Mouse (Mus musculus): ENCODE measurements around the gene Zbtb24. TPM values are rescaled to one million over a fixed set of nuclear protein-coding genes. Genes with fewer than 3 reads are reported as not detected.

Zbtb24 gene
- polyA plus RNA-seq, 1 experiment = 31.6 TPM

DNA sequence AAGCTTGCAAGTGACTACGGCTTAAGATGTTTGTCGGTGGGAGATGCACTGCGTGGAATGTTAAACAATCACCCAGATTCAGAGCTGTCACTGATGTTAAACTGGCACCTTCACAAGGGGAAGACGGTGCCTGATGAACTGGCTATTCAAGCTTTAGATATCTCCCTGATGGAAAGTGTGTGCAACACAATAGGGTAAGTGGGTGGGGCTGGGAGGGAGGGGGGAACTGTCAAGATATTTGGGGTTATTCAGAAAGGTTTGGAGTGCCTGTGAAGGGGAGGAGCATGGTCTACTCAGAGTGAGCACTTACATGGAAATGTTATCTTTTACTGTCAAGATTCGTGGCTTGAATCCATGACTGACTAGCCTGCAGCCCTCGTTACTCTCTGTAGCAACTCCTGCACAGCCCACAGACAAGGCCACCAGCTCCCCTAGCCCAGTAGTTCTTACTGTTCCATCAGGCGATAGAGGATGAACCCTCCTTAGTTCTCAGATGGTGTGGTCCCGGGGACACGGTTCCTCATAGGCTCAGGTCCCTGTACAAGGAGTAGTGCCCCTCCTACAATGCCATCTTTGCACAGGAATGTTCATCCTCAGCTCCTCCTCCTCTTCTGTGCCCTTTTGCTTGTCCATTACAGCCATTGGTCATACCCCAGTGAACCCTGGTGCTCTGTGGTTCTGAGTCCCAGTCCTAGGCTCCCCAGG is 29.5 kb upstream of the Zbtb24 start:
- no peaks in the 10 kb centered on the region for H3K36me3 ChIP-seq (ENCODE audit: control insufficient read depth, insufficient read depth, low read length)
- DNase-seq = no peak

DNA sequence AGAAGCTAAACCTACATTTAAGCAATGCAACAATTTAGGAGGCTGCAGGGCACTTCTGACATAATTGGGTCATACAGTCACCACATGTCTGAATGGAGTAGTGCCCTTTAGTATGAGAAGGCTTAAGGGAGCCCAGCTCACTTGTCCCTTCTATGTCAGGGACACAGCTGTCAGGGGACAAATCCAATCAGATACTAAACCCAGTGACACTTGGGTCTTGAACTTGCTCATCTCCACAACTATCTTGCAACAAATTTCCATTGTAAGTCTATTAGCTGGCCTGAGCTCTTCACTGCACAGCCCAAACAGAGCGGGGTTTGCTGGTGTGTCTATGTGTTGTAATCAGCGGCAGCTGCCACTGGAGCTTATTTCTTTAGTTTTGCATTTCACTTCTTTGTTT is 26.5 kb upstream of the Zbtb24 start:
- Histone ChIP-seq H3K27me3 (ENCODE audit: control insufficient read depth, insufficient read depth, low read length) (no peaks in the 10 kb centered on the region), H3K36me3 (ENCODE audit: control insufficient read depth, insufficient read depth, low read length) (no peaks in the 10 kb centered on the region), H3K27ac (ENCODE audit: control insufficient read depth, insufficient read depth, low read length) (no peak overlapping the region), H3K4me1 (replicated peaks; ENCODE audit: control insufficient read depth, insufficient read depth, low read length) (no peaks in the 10 kb centered on the region), H3K4me3 (ENCODE audit: control insufficient read depth, insufficient read depth, low read length) (no peak overlapping the region)
- WGBS = 94% methylated on average over 2 of the region's 2 CpGs
- TF ChIP-seq POLR2A (IDR thresholded peaks at IDR 0.05; ENCODE audit: control insufficient read depth, extremely low read depth, insufficient read depth, low read length, poor library complexity) (no peak), CTCF (IDR thresholded peaks at IDR 0.05; ENCODE audit: borderline replicate concordance, control insufficient read depth, extremely low read depth, insufficient read depth, low read length, poor library complexity) (no peak)
- no peak for DNase-seq

More for the DNA sequence above, 29.5 kb upstream of the Zbtb24 start:
- Histone ChIP-seq H3K4me3 (ENCODE audit: control insufficient read depth, insufficient read depth, low read length) (no peak overlapping the region), H3K27ac (ENCODE audit: control insufficient read depth, insufficient read depth, low read length) (no peak overlapping the region), H3K27me3 (ENCODE audit: control insufficient read depth, insufficient read depth, low read length) (no peaks in the 10 kb centered on the region), H3K4me1 (replicated peaks; ENCODE audit: control insufficient read depth, insufficient read depth, low read length) (no peaks in the 10 kb centered on the region)
- TF ChIP-seq POLR2A (IDR thresholded peaks at IDR 0.05; ENCODE audit: control insufficient read depth, extremely low read depth, insufficient read depth, low read length, poor library complexity) (no peak), CTCF (IDR thresholded peaks at IDR 0.05; ENCODE audit: borderline replicate concordance, control insufficient read depth, extremely low read depth, insufficient read depth, low read length, poor library complexity) (no peak)
- WGBS = 88% methylated on average over 9 of the region's 9 CpGs

DNA sequence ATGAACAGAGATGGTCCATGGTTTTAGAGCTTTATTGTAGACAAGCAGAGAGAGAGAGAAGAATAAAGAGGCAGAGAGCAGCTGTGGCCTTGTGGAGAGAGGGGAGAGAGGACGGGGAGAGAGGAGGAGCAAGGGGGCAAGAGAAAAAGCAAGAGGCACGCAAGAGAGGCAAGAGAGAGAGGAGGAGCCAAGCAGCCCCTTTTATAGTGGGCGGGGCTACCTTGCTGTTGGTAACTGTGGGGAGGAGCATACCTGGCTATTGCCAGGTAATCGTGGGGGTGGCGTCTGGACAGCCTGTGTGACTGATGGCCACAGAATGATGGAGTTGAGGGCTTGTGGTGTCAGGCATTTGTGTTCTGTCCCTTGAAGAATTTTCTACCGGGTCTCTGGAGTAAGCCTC is 23.8 kb upstream of the Zbtb24 start:
- Histone ChIP-seq H3K27ac (ENCODE audit: control insufficient read depth, insufficient read depth, low read length) (no peak overlapping the region), H3K4me1 (replicated peaks; ENCODE audit: control insufficient read depth, insufficient read depth, low read length) (no peaks in the 10 kb centered on the region), H3K36me3 (ENCODE audit: control insufficient read depth, insufficient read depth, low read length) (no peaks in the 10 kb centered on the region), H3K27me3 (ENCODE audit: control insufficient read depth, insufficient read depth, low read length) (no peaks in the 10 kb centered on the region), H3K4me3 (ENCODE audit: control insufficient read depth, insufficient read depth, low read length) (no peak overlapping the region)
- TF ChIP-seq POLR2A (IDR thresholded peaks at IDR 0.05; ENCODE audit: control insufficient read depth, extremely low read depth, insufficient read depth, low read length, poor library complexity) (no peak), CTCF (IDR thresholded peaks at IDR 0.05; ENCODE audit: borderline replicate concordance, control insufficient read depth, extremely low read depth, insufficient read depth, low read length, poor library complexity) (no peak)
- DNase-seq = no peak
- WGBS = 78% methylated on average over 6 of the region's 6 CpGs

- Histone ChIP-seq H3K27ac (ENCODE audit: control insufficient read depth, insufficient read depth, low read length) (no peak overlapping the region), H3K27me3 (ENCODE audit: control insufficient read depth, insufficient read depth, low read length) (no peaks in the 10 kb centered on the region), H3K36me3 (ENCODE audit: control insufficient read depth, insufficient read depth, low read length) (no peaks in the 10 kb centered on the region), H3K4me1 (replicated peaks; ENCODE audit: control insufficient read depth, insufficient read depth, low read length) (no peaks in the 10 kb centered on the region), H3K4me3 (ENCODE audit: control insufficient read depth, insufficient read depth, low read length) (no peak overlapping the region)
- peak; percentile 59 for DNase-seq
- WGBS = 32% methylated on average over 4 of the region's 4 CpGs
- no peak for TF ChIP-seq CTCF (IDR thresholded peaks at IDR 0.05; ENCODE audit: borderline replicate concordance, control insufficient read depth, extremely low read depth, insufficient read depth, low read length, poor library complexity)
- no peak for TF ChIP-seq POLR2A (IDR thresholded peaks at IDR 0.05; ENCODE audit: control insufficient read depth, extremely low read depth, insufficient read depth, low read length, poor library complexity)
Measured at GRCm38 (mm10) chr10:41434624-41435023, 15.6 kb upstream of the Zbtb24 start.

GRCm38 (mm10) chr10:41435141-41435540 is 15.0 kb upstream of the Zbtb24 start:
- DNase-seq = no peak
- Histone ChIP-seq H3K36me3 (ENCODE audit: control insufficient read depth, insufficient read depth, low read length) (no peaks in the 10 kb centered on the region), H3K4me3 (ENCODE audit: control insufficient read depth, insufficient read depth, low read length) (no peak overlapping the region), H3K27me3 (ENCODE audit: control insufficient read depth, insufficient read depth, low read length) (no peaks in the 10 kb centered on the region), H3K27ac (ENCODE audit: control insufficient read depth, insufficient read depth, low read length) (no peak overlapping the region), H3K4me1 (replicated peaks; ENCODE audit: control insufficient read depth, insufficient read depth, low read length) (no peaks in the 10 kb centered on the region)
- TF ChIP-seq CTCF (IDR thresholded peaks at IDR 0.05; ENCODE audit: borderline replicate concordance, control insufficient read depth, extremely low read depth, insufficient read depth, low read length, poor library complexity) (no peak), POLR2A (IDR thresholded peaks at IDR 0.05; ENCODE audit: control insufficient read depth, extremely low read depth, insufficient read depth, low read length, poor library complexity) (no peak)
- WGBS = 80% methylated on average over 3 of the region's 3 CpGs

GRCm38 (mm10) chr10:41448216-41448615 is 2.0 kb upstream of the Zbtb24 start:
- no peak overlapping the region for H3K27ac ChIP-seq (ENCODE audit: control insufficient read depth, insufficient read depth, low read length)
- no peaks in the 10 kb centered on the region for H3K27me3 ChIP-seq (ENCODE audit: control insufficient read depth, insufficient read depth, low read length)
- H3K4me1 ChIP-seq (replicated peaks; ENCODE audit: control insufficient read depth, insufficient read depth, low read length) = peaks cover 21% of the 10 kb centered on the region
- H3K36me3 ChIP-seq (ENCODE audit: control insufficient read depth, insufficient read depth, low read length) = no peaks in the 10 kb centered on the region
- TF ChIP-seq POLR2A (IDR thresholded peaks at IDR 0.05; ENCODE audit: control insufficient read depth, extremely low read depth, insufficient read depth, low read length, poor library complexity) = no peak
- TF ChIP-seq CTCF (IDR thresholded peaks at IDR 0.05; ENCODE audit: borderline replicate concordance, control insufficient read depth, extremely low read depth, insufficient read depth, low read length, poor library complexity) = no peak
- DNase-seq = no peak
- H3K4me3 ChIP-seq (ENCODE audit: control insufficient read depth, insufficient read depth, low read length) = no peak overlapping the region
- WGBS = 72% methylated on average over 1 of the region's 1 CpGs

Measured in thymus, adult 2 months (tissue).